Mouse (Mus musculus) erythroblast, embryonic 14.5 days (primary cell): ENCODE measurements around the gene Gbf1. TPM values are rescaled to one million over a fixed set of nuclear protein-coding genes. Genes with fewer than 3 reads are reported as not detected.

Experiments
- H3K27me3 ChIP-seq: 2 replicates; pipeline ENCODE4 v1.6.1; 2012; ENCODE audit warnings: inconsistent platforms; ENCODE audit not compliant: control insufficient read depth
- H3K36me3 ChIP-seq: 2 replicates; pipeline ENCODE4 v1.6.1; 2012; ENCODE audit warnings: mild to moderate bottlenecking, inconsistent platforms; ENCODE audit not compliant: control insufficient read depth
- H3K4me1 ChIP-seq: 2 replicates; pipeline ENCODE4 v1.6.1; 2012; ENCODE audit warnings: inconsistent platforms; ENCODE audit not compliant: control insufficient read depth
- H3K4me3 ChIP-seq: replicated peaks from 2 replicates; pipeline ENCODE3; 2012; ENCODE audit warnings: moderate library complexity, mild to moderate bottlenecking, inconsistent platforms
- H3K9me3 ChIP-seq: 2 replicates; pipeline ENCODE4 v1.6.1; 2012; ENCODE audit warnings: low read length, inconsistent platforms, mixed read lengths; ENCODE audit not compliant: control insufficient read depth
- GATA1 ChIP-seq: IDR thresholded peaks from 2 replicates; pipeline ENCODE4 v1.6.1; 2012; ENCODE audit warnings: low read length, inconsistent platforms, mixed read lengths
- TAL1 ChIP-seq: IDR thresholded peaks from 3 replicates; pipeline ENCODE4 v1.6.1; 2012; ENCODE audit warnings: low read length, inconsistent platforms, mixed read lengths
- polyA plus RNA-seq: library from polyadenylated mRNA; stranded (reverse); fragments of >175 nt; gene quantifications from 2 replicates; pipeline ENCODE4 v1.2.3, GENCODE M21; 2012

Gbf1 gene
- polyA plus RNA-seq, 1 experiment, result 31.8 TPM

DNA sequence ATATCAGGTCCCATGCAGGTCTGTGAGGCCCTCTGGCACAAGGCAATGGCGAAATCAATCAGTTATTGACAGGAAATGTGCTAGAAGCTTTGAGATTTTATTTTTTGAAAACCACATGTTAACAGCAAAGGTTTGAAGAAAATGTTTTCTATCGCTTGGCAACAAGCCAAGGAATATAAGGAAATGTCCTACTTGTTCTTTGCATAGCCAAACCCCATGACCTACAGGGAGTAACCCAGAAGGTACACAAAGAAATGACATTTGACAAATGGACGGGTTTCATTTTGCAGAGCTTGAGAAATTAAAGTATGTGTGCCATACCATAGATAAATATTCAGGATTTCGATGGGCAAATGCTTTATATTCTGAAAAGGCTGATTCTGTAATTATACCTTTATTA, 144.6 kb downstream of the Gbf1 start:
- Histone ChIP-seq H3K9me3 (no peaks in the 10 kb centered on the region), H3K4me1 (no peaks in the 10 kb centered on the region; the same call in 1 of the 2 replicates), H3K36me3 (no peaks in the 10 kb centered on the region), H3K4me3 (no peak overlapping the region), H3K27me3 (peaks cover 41% of the 10 kb centered on the region)
- TF ChIP-seq TAL1 (no peak), GATA1 (no peak)

- no peak overlapping the region for H3K4me3 ChIP-seq
- H3K27me3 ChIP-seq, result peaks cover 30% of the 10 kb centered on the region
- TF ChIP-seq GATA1, result no peak
- H3K4me1 ChIP-seq, result peaks cover 20% of the 10 kb centered on the region
- H3K9me3 ChIP-seq, result no peaks in the 10 kb centered on the region
- H3K36me3 ChIP-seq, result no peaks in the 10 kb centered on the region; the same call in 1 of the 2 replicates
Measured at GRCm38 (mm10) chr19:46300294-46301045, 148.2 kb downstream of the Gbf1 start.

GRCm38 (mm10) chr19:46302551-46302950, 150.2 kb downstream of the Gbf1 start:
- Histone ChIP-seq H3K4me1 (peaks cover 39% of the 10 kb centered on the region), H3K27me3 (peaks cover 22% of the 10 kb centered on the region), H3K9me3 (no peaks in the 10 kb centered on the region), H3K4me3 (no peak overlapping the region), H3K36me3 (peaks cover 10% of the 10 kb centered on the region)
- TF ChIP-seq TAL1 (no peak), GATA1 (no peak)

DNA sequence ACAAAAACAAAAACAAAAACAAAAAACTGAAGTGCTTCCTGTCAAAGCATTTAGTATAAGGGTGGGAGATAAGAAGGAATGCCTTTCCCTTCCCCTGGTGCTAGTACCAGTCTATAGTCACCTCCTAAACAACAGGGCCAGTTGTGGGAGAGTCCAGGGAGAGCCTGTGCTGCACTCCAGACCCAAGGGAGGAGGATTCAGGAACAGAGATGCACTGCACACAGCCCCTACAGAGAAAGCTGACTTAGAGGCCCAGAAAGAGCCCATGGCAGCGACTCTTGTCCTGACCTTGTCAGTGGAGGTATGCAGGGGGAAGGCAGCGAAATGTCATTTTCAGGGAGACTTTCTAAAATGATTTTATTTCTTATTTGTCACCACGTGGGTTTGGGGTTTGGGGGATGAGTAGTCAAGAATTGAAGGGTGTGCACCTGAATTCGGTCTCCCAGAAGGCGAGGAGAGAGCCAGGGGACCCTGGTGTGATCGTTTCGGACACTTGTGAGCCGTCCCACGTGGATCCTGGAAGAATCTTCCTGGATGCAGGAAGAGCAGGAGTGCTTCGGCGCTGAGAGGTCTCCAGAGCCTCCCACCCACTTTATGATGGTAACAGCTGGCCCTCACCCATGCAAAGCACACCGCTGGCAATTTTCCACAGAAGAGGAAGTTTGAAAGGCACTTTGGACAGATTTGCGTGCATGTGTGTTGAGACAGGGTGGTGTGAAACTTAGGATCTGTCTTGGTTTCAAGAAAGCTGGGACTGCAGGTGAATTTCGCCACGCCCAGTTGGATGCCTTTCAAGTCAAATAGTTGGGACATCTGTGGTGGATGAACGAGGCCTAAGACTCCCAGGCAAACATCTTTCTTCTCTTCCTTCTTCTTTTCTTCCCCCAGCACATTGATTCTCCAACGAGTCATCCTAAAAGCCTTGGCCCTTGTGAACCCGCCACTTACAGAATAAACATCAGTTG, 151.2 kb downstream of the Gbf1 start:
- Histone ChIP-seq H3K9me3 (no peaks in the 10 kb centered on the region), H3K27me3 (peaks cover 16% of the 10 kb centered on the region), H3K4me1 (peaks cover 45% of the 10 kb centered on the region), H3K36me3 (peaks cover 20% of the 10 kb centered on the region), H3K4me3 (peak overlapping the region; percentile 93)
- TF ChIP-seq GATA1, result no peak
- no peak for TF ChIP-seq TAL1

DNA sequence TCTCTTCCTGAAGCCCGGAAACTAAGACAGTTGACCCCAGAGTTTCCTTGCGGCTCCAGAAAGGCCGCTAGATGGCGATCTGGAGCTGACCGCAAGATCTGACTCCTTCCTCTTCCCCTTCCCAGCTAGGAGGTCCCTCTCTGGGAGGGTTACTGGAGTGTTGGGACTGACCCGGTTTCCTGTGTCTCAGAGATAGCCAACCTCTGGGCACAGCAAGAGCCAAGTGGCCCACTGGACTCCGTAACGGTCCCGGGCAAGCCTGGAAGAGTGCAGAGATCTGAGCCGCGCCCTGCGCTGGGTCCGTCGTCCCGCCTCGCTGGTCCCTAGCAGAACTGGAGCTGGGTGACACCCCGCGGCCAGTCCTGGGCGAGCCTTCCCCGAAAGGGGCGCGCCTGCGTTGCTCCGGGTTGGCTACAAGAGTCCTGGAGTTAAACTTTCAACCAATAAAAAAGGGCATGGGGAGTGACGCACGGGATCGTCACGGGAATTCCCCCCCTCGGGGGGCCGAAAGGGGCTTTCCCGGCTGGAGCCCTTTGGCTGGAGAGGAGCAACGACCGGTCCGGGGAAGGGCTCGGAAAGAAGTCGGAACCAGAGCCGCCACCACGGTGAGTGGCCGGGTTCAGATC, 152.0 kb downstream of the Gbf1 start, which contains the start of gene Nfkb2:
TSS of gene Nfkb2 (plus strand) at position 105 of the 626 bp plus-strand sequence.
- Histone ChIP-seq H3K36me3 (peaks cover 27% of the 10 kb centered on the region), H3K27me3 (peaks cover 14% of the 10 kb centered on the region), H3K9me3 (no peaks in the 10 kb centered on the region), H3K4me3 (peak within 1 kb of the TSS; percentile 93), H3K4me1 (peaks cover 53% of the 10 kb centered on the region)
- TF ChIP-seq GATA1, result no peak
- TF ChIP-seq TAL1, result no peak

GRCm38 (mm10) chr19:46304908-46305333, 152.6 kb downstream of the Gbf1 start:
- Histone ChIP-seq H3K4me1 (peaks cover 59% of the 10 kb centered on the region), H3K9me3 (no peaks in the 10 kb centered on the region), H3K4me3 (peak overlapping the region; percentile 93), H3K27me3 (peaks cover 14% of the 10 kb centered on the region), H3K36me3 (peaks cover 33% of the 10 kb centered on the region)
- TF ChIP-seq GATA1 (no peak), TAL1 (no peak)

- no peaks in the 10 kb centered on the region for H3K9me3 ChIP-seq
- H3K4me1 ChIP-seq, result peaks cover 66% of the 10 kb centered on the region
- H3K27me3 ChIP-seq, result peaks cover 7% of the 10 kb centered on the region
- TF ChIP-seq TAL1, result no peak
- TF ChIP-seq GATA1, result no peak
- peak overlapping the region; percentile 93 for H3K4me3 ChIP-seq
- peaks cover 40% of the 10 kb centered on the region for H3K36me3 ChIP-seq
Measured at GRCm38 (mm10) chr19:46305432-46306267, 153.3 kb downstream of the Gbf1 start.

DNA sequence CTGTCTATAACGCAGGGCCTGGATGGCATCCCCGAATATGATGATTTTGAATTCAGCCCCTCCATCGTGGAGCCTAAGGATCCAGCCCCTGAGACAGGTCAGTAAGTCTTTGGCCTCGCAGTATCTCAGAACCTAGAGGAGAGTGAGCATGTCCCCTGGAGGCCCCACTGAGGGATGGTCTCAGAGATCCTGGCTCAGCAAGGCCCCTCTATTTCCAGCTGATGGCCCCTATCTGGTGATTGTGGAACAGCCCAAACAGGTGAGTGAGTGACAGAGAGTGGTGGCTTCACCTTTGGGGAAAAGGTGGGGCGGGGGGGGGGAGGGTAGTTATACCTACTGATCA, 153.9 kb downstream of the Gbf1 start:
- Histone ChIP-seq H3K36me3 (peaks cover 46% of the 10 kb centered on the region), H3K4me1 (peaks cover 71% of the 10 kb centered on the region), H3K9me3 (no peaks in the 10 kb centered on the region), H3K27me3 (peaks cover 6% of the 10 kb centered on the region; the same call in 1 of the 2 replicates), H3K4me3 (peak overlapping the region; percentile 93)
- TF ChIP-seq TAL1 (no peak), GATA1 (no peak)
